Mouse (Mus musculus) midbrain, embryonic 12.5 days (tissue): Measurements from ENCODE around the gene Irf7. TPM values are rescaled to one million over a fixed set of nuclear protein-coding genes. Genes with fewer than 3 reads are reported as not detected.

Experiments
- ATAC-seq: fragments of 200-750 bp; cut with Nextera tagmentation; 2 replicates; pipeline ENCODE4 v1.8.0; 2017; ENCODE audit warnings: low read depth, moderate TSS enrichment, moderate library complexity; ENCODE audit not compliant: low FRiP score
- H3K27ac ChIP-seq: fragments of 300-500 bp; sonication (generic); replicated peaks from 2 replicates; pipeline ENCODE4 v1.5.1; 2016; ENCODE audit warnings: mild to moderate bottlenecking
- H3K27me3 ChIP-seq: fragments of 300-500 bp; sonication (generic); 2 replicates; pipeline ENCODE4 v1.6.1; 2016; ENCODE audit warnings: mild to moderate bottlenecking
- H3K36me3 ChIP-seq: fragments of 300-500 bp; sonication (generic); 2 replicates; pipeline ENCODE4 v1.6.1; 2016
- H3K4me1 ChIP-seq: fragments of 300-500 bp; sonication (generic); 2 replicates; pipeline ENCODE4 v1.6.1; 2016
- H3K4me2 ChIP-seq: fragments of 300-500 bp; sonication (generic); replicated peaks from 2 replicates; pipeline ENCODE4 v1.6.1; 2016; ENCODE audit warnings: mild to moderate bottlenecking, moderate library complexity
- H3K4me3 ChIP-seq: fragments of 300-500 bp; sonication (generic); 2 replicates; pipeline ENCODE4 v1.5.1; 2016; ENCODE audit warnings: mild to moderate bottlenecking
- H3K9ac ChIP-seq: fragments of 300-500 bp; sonication (generic); replicated peaks from 2 replicates; pipeline ENCODE4 v1.6.1; 2016; ENCODE audit warnings: mild to moderate bottlenecking, moderate library complexity
- H3K9me3 ChIP-seq: fragments of 300-500 bp; sonication (generic); 2 replicates; pipeline ENCODE4 v1.6.1; 2016; ENCODE audit warnings: mild to moderate bottlenecking
- WGBS: fragments of 180-500 bp; shearing (Covaris S2); methylation state at CpG from one replicate; pipeline ENCODE4 v1.1.7; 2016; 5-methylcytosine and 5-hydroxymethylcytosine counted together
- polyA plus RNA-seq: library from polyadenylated mRNA; unstranded; fragments of >200 nt; fragmentation: Nextera tagmentation; extraction: Ambion mirVana; gene quantifications from 2 replicates; pipeline ENCODE4 v1.2.1, GENCODE M21; 2016

Irf7 gene
- polyA plus RNA-seq, 1 experiment from 2014 or later = 0.84 TPM

DNA sequence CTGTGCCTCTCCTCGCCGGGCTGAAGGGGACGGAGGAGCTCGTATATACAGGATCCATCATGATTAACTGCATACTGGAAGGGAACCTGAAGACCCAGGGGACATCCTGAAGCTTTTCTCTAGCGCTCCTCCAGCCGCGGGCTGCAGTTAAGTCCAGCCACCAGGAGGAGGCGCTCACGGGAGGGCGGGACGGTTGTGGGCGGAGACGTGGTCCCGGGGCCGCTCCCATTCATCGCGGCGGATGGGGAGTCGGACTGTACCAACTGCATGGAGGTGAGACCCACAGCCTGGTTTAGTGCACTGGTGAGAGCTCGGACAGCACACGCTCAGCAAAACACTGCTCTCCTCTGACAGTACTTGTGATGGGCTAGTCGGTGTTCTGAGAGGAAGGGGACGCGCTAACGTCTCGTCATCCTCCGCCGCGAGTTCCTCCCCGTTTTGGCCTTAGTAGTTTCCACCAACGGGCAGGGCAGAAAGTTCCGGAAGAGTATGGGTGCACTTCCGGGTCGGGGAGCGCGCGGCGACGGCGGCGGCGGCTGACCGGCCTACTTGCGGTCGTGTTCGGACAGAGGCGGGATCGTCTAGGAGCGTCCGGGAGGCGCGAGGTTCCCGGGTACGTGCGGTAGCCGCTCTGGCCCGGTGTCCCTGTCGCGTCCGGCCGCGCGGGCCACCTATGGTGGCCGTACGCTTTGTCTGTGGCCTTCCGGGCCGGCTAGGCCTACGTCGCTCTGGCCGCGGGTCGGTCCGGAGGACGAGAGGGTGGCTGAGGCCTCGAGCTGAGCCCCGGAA lies 37.8 kb downstream of the Irf7 start, which contains the start of gene Phrf1:
Phrf1 (plus strand) TSS at position 506 of the 789 bp plus-strand sequence.
- Histone ChIP-seq H3K4me3 (peak within 1 kb of the TSS; percentile 87), H3K27me3 (no peaks in the 10 kb centered on the region), H3K9ac (peak within 1 kb of the TSS; percentile 95), H3K9me3 (no peaks in the 10 kb centered on the region), H3K27ac (peak within 1 kb of the TSS; percentile 94), H3K4me2 (peak within 1 kb of the TSS; percentile 98), H3K4me1 (peaks cover 16% of the 10 kb centered on the region), H3K36me3 (peaks cover 28% of the 10 kb centered on the region)
- ATAC-seq = peak; percentile 93
- WGBS = under 1% methylated on average over 66 of the region's 76 CpGs

DNA sequence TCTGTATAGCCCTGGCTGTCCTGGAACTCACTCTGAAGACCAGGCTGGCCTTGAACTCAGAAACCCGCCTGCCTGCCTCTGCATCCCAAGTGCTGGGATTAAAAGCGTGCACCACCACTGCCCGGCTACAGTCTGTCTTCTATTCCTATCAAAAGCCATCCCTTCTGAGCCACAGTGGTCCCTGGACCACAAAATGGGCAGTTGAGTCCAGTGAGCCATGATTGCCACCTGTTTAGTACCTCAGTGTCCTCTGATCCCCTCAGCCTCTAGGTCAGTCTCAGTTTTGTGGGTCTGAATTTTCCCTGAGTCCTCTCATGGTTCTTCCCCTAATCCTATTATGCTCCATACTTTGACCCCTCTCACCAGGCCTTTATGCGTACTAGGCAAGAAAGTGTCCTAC lies 38.5 kb downstream of the Irf7 start:
- 75% methylated on average over 4 of the region's 4 CpGs for WGBS
- 0 out of 2 replicates have a peak overlapping the region, but pooled peaks have one; percentile 94 for H3K27ac ChIP-seq
- no peak overlapping the region for H3K9ac ChIP-seq

DNA sequence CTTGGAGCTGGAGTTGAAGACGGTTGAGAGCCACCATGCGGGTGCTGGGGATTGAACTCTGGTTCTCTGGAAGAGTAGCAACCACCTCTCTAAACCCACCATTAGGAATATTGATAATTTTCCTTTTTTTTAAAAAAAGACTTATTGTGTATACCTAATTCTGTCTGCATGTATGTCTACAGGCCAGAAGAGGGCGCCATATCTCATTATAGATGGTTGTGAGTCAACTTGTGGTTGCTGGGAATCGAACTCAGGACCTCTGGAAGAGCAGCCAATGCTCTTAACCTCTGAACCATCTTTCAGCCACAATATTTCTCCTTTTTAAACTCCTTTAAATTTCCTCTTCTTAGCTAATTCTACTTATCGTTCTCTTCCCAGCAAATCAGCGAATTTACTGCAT lies 39.7 kb downstream of the Irf7 start:
- no peak overlapping the region for H3K9ac ChIP-seq
- H3K27ac ChIP-seq = no peak overlapping the region
- peaks cover 8% of the 10 kb centered on the region for H3K36me3 ChIP-seq
- H3K4me3 ChIP-seq = no peak overlapping the region
- H3K4me1 ChIP-seq = peaks cover 27% of the 10 kb centered on the region
- 83% methylated on average over 6 of the region's 6 CpGs for WGBS
- no peak overlapping the region for H3K4me2 ChIP-seq
- no peaks in the 10 kb centered on the region for H3K27me3 ChIP-seq
- H3K9me3 ChIP-seq = no peaks in the 10 kb centered on the region
- ATAC-seq = no peak

More for the DNA sequence above, 38.5 kb downstream of the Irf7 start:
- H3K9me3 ChIP-seq = no peaks in the 10 kb centered on the region
- no peak for ATAC-seq
- H3K4me3 ChIP-seq = peak overlapping the region; percentile 87; the same call in 1 of the 2 replicates
- H3K27me3 ChIP-seq = no peaks in the 10 kb centered on the region
- H3K4me2 ChIP-seq = peak overlapping the region; percentile 98
- peaks cover 21% of the 10 kb centered on the region for H3K36me3 ChIP-seq
- peaks cover 16% of the 10 kb centered on the region for H3K4me1 ChIP-seq

DNA sequence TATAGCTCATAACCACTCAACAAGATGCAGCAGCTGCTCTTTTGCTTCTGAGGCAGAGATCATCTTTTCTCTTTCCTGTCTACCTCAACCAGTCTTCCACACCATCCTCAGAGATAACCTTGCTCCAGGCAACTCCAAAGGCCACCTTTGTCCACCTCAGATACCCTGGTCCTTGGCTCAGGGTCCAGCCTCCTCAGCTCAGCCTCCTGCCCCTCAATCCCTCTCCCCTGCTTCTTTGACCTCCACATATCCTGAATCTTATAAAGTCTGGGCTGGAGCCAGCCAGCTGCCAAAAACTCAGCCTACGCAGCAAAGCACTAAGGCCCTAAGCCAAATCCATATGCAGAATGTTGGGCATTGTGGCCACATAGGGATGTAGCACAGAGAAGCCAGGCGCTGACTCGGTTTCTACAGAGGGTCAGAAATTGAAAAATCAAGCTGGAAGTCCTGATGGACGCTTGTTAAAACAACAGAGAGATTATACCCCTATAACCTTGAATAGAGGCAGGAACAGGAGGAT lies 43.5 kb downstream of the Irf7 start:
- H3K27me3 ChIP-seq = no peaks in the 10 kb centered on the region
- peak overlapping the region; percentile 78; the same call in 1 of the 2 replicates for H3K27ac ChIP-seq
- H3K9me3 ChIP-seq = no peaks in the 10 kb centered on the region
- no peak overlapping the region for H3K9ac ChIP-seq
- no peak overlapping the region for H3K4me3 ChIP-seq
- WGBS = 90% methylated on average over 4 of the region's 4 CpGs
- peaks cover 22% of the 10 kb centered on the region for H3K36me3 ChIP-seq
- peaks cover 23% of the 10 kb centered on the region for H3K4me1 ChIP-seq
- H3K4me2 ChIP-seq = peak overlapping the region; percentile 84
- no peak for ATAC-seq

DNA sequence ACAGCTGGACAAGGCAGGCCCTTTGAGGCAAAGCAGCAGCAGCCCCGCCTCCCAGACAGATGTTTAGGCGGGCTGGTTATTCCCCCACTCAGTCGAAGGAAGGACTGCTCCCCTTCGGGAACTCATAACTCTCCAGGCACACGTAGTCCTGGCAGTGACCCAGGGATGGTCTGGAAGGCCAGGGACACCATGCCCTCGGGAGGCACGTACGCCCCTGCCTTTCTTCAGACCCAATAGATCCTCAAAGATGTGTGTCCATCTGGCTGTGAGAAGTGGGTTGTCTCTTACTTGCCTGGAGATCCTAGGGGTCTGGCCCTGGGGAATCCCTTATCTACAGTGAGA lies 44.2 kb downstream of the Irf7 start:
- Histone ChIP-seq H3K27ac (peak overlapping the region; percentile 78), H3K4me2 (peak overlapping the region; percentile 84), H3K4me1 (peaks cover 26% of the 10 kb centered on the region), H3K27me3 (no peaks in the 10 kb centered on the region), H3K9me3 (no peaks in the 10 kb centered on the region), H3K36me3 (peaks cover 29% of the 10 kb centered on the region), H3K9ac (peak overlapping the region; percentile 37; the same call in 1 of the 2 replicates), H3K4me3 (peak overlapping the region; percentile 50)
- WGBS = 15% methylated on average over 8 of the region's 8 CpGs
- no peak for ATAC-seq

DNA sequence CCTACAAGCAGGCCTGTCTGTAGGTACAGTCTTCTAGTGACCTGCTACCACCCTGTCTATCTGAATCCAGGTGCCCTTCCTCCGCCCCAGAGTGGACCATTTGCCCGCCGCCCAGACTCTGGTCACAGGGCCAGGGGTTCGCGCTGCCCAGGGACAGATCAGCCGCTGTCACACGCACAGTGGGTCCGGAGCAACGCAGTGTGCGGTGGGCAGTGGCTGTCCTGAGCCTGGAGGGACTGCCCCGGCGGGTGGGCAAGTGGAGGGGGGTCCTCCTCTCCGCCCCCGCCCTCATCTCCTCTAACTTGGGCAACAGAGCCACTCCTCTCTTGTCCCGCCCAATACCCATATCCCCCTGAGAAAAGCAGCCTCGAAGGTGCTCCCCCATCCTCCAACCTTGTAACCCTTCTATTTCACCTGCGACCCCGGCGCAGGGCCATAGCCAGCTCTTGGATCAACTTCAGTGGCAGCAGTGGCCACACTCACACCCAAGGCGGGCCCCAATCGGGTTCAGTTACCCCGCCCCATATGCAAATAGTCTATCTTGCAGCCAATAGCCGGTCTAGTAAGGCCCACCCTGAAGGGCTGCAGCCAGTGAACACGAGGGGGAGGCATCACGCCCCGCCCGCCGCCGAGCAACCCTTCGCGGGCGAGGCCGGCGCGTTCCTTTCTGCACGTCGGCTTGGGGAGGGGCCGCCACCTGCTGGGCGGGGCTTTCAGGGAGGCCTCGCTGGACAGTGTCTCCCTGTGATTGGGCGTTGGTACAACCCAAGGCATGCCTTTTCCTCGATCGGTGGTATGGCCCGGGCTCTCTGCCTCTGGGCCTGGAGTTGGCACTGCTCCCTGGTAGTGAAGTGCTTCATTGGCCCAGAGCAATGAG lies 44.8 kb downstream of the Irf7 start:
- peak; percentile 98 for ATAC-seq
- Histone ChIP-seq H3K27ac (peak overlapping the region; percentile 78), H3K9me3 (no peaks in the 10 kb centered on the region), H3K4me3 (peak overlapping the region; percentile 50), H3K27me3 (no peaks in the 10 kb centered on the region), H3K36me3 (peaks cover 29% of the 10 kb centered on the region), H3K4me2 (peak overlapping the region; percentile 84), H3K4me1 (peaks cover 32% of the 10 kb centered on the region), H3K9ac (peak overlapping the region; percentile 61)
- 2% methylated on average over 44 of the region's 44 CpGs for WGBS

DNA sequence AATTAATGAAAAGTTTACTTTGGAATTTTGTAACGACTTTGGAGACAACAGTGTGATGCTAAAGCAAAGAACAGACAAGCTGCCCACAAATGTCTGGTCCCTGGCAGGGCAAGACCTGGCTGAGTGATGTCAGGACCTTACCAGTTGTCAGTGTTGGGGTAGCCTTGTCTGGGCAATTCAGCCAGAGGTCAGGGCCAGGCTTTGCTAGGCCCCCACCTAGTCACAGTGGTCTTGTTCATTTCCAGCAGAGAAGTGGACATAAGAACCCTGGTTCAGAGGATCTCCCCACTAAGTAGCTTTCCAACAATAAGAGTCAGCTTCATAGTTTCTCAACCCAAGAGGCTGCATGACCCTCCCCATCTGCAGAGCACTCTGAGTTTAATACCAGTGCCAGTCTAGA lies 45.9 kb downstream of the Irf7 start:
- ATAC-seq = no peak
- Histone ChIP-seq H3K9me3 (no peaks in the 10 kb centered on the region), H3K9ac (0 out of 2 replicates have a peak overlapping the region, but pooled peaks have one; percentile 61), H3K36me3 (peaks cover 29% of the 10 kb centered on the region), H3K4me3 (no peak overlapping the region), H3K4me2 (peak overlapping the region; percentile 84; the same call in 1 of the 2 replicates), H3K27me3 (no peaks in the 10 kb centered on the region), H3K27ac (no peak overlapping the region; the same call in 1 of the 2 replicates), H3K4me1 (peaks cover 37% of the 10 kb centered on the region)
- WGBS = 87% methylated on average over 1 of the region's 1 CpGs

DNA sequence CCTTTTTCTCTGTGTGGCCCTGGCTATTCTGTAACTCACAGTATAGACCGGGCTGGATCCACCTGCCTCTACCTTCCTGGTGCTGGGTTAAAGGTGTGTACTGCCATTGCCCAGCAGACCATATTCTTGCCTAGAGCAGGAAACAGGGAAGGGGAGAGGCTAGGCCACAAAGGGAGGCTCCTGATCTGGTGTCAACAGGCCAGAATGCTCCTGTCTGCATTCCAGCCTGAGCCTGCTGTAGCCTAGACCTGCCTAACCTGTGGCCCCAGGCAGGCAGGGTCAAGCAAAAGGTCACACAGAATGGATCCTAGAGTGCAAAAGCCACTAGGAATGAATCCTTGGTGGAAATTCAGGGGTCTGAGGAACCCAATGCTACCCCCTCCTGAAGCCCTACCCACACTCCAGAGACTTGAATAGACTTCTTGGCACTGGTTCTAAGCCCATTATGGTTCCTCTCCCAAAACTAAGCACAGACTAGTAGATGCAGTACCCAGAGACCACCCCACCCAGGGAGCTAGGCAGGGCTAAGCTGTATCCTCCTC lies 46.7 kb downstream of the Irf7 start:
- Histone ChIP-seq H3K9ac (no peak overlapping the region), H3K4me1 (peaks cover 43% of the 10 kb centered on the region), H3K27ac (no peak overlapping the region), H3K4me2 (no peak overlapping the region), H3K36me3 (peaks cover 29% of the 10 kb centered on the region), H3K4me3 (no peak overlapping the region), H3K9me3 (no peaks in the 10 kb centered on the region), H3K27me3 (no peaks in the 10 kb centered on the region)
- ATAC-seq = no peak
- WGBS = 90% methylated on average over 1 of the region's 1 CpGs

DNA sequence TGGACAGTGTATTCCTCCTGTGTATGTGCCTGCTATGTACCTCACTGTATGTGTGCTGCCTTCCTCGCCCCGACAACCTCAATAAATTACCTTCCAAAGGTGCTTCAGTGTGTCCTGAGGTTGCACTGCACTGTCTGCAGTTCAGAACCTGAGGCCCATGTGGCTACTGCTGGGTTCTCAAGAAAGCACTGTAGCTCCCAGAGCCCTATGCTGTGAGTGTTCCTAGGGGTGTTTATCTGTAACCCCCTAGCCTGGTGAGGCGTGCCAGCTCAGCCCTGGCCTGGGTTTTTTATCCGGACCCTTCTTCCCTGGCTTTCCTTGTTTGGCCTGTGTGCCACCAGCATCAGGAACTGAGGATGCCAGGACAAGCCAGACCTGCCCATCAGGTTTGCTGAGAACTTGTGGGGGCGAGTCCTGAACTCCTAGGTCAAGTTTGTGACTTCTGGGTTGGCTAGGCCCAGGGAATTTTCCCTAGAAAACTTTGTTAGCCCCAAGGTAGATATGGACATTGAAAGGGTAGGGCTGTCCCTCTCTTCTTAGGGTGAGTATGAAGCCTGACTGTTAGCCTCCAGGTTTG lies 47.6 kb downstream of the Irf7 start:
- no peak for ATAC-seq
- H3K4me1 ChIP-seq = peaks cover 48% of the 10 kb centered on the region
- no peak overlapping the region for H3K27ac ChIP-seq
- no peaks in the 10 kb centered on the region for H3K27me3 ChIP-seq
- no peak overlapping the region for H3K9ac ChIP-seq
- H3K9me3 ChIP-seq = no peaks in the 10 kb centered on the region
- peaks cover 29% of the 10 kb centered on the region for H3K36me3 ChIP-seq
- H3K4me3 ChIP-seq = no peak overlapping the region
- WGBS = 86% methylated on average over 5 of the region's 5 CpGs
- no peak overlapping the region for H3K4me2 ChIP-seq

DNA sequence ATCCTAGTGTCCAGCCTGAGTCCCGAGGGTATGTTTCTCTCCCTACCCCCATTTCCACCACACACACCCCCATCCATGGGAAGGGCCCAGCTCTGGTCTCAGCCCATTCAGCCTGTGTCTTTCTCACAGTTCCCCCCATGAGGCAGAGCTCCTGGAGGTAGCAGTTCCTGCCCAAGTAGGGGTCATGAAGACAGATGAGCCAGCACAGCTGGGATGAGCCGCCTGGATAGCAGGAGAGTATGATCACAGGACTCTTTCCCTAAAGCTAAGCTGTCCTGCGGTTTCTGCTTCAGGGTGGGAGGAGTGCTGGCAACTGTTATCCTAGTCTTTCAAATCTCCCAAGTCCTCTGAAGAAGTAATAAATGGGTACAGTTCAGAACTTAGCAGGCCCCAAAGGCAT lies 48.1 kb downstream of the Irf7 start:
- WGBS = 84% methylated on average over 3 of the region's 3 CpGs
- ATAC-seq = no peak
- H3K4me2 ChIP-seq = no peak overlapping the region
- no peak overlapping the region for H3K27ac ChIP-seq
- H3K4me1 ChIP-seq = peaks cover 48% of the 10 kb centered on the region
- H3K36me3 ChIP-seq = peaks cover 29% of the 10 kb centered on the region
- no peak overlapping the region for H3K4me3 ChIP-seq
- H3K27me3 ChIP-seq = no peaks in the 10 kb centered on the region
- no peak overlapping the region for H3K9ac ChIP-seq
- H3K9me3 ChIP-seq = no peaks in the 10 kb centered on the region

DNA sequence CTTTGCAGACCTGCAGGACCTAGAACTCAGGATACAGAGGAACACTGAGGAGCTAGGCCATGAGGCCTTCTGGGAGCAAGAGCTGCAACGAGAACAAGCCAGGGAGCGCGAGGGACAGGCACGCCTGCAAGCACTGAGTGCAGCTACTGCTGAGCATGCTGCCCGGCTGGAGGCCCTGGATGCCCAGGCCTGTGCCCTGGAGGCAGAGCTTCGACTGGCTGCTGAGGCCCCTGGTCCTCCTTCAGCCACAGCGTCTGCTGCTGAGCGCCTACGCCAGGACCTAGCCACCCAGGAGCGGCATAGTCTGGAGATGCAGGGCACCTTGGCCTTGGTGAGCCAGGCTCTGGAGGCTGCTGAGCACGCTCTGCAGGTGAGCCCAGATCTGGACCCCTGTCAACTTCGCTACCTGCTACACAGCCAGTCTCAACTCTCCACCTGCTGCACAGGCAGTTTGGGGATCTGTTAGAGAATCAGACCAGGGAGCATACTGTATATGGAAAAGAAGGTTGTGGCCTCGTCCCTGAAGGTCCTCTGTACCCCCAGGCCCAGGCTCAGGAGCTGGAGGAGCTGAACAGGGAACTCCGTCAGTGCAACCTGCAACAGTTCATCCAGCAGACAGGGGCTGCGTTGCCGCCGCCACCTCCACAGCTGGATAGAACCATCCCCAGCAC lies 48.8 kb downstream of the Irf7 start:
- WGBS = 91% methylated on average over 17 of the region's 17 CpGs
- no peaks in the 10 kb centered on the region for H3K9me3 ChIP-seq
- ATAC-seq = no peak
- H3K36me3 ChIP-seq = peaks cover 29% of the 10 kb centered on the region
- no peaks in the 10 kb centered on the region for H3K27me3 ChIP-seq
- H3K4me2 ChIP-seq = no peak overlapping the region
- H3K4me3 ChIP-seq = no peak overlapping the region
- H3K9ac ChIP-seq = no peak overlapping the region
- no peak overlapping the region for H3K27ac ChIP-seq
- peaks cover 45% of the 10 kb centered on the region for H3K4me1 ChIP-seq
